Mouse (Mus musculus) inflammation-experienced regulatory T-cells, adult 6 months (primary cell): ENCODE measurements around the gene Rnaseh2a. TPM values are rescaled to one million over a fixed set of nuclear protein-coding genes. Genes with fewer than 3 reads are reported as not detected.

Experiments used
- polyA plus RNA-seq, 3 experiments: library from polyadenylated mRNA; unstranded; fragments of 100-300 nt; shearing (Covaris generic); gene quantifications; one replicate each; pipeline ENCODE4 v1.2.1; 2017

The Rnaseh2a gene
- polyA plus RNA-seq, 3 experiments from 2014 or later: 57.0 to 88.9 (median 72.8) TPM

Other genes starting within 250 kb of the Rnaseh2a start
- 10 to 100 TPM; 11.7 to 25.0 (median 21.7) TPM for gene G430095P16Rik, start 246.8 kb downstream of the Rnaseh2a start, polyA plus RNA-seq
- gene Nfix, start 169.4 kb downstream of the Rnaseh2a start, polyA plus RNA-seq: 1 to 10 TPM in 2 of 3 experiments, under 1 TPM in 1; 0.92 to 6.3 (median 3.1) TPM
- 1 to 10 TPM; 4.7 to 5.6 (median 5.4) TPM for gene Dand5, start 146.9 kb downstream of the Rnaseh2a start, polyA plus RNA-seq
- 10 to 100 TPM; 14.6 to 16.7 (median 16.1) TPM for gene Gadd45gip1, start 138.2 kb downstream of the Rnaseh2a start, polyA plus RNA-seq
- gene Rad23a, start 129.1 kb downstream of the Rnaseh2a start, polyA plus RNA-seq: 100 to 1,000 TPM; 128 to 152 (median 145) TPM
- 100 to 1,000 TPM; 278 to 341 (median 290) TPM for gene Calr, start 122.8 kb downstream of the Rnaseh2a start, polyA plus RNA-seq
- 10 to 100 TPM; 48.1 to 76.0 (median 58.3) TPM for gene Farsa, start 112.8 kb downstream of the Rnaseh2a start, polyA plus RNA-seq
- gene Syce2, start 97.7 kb downstream of the Rnaseh2a start, polyA plus RNA-seq: 10 to 100 TPM in 1 of 3 experiments, 1 to 10 TPM in 2; 4.3 to 19.0 (median 6.8) TPM
- 10 to 100 TPM; 14.5 to 19.9 (median 19.2) TPM for gene Gcdh, start 75.8 kb downstream of the Rnaseh2a start, polyA plus RNA-seq
- gene Klf1, start 67.8 kb downstream of the Rnaseh2a start, polyA plus RNA-seq: not detected
- 10 to 100 TPM; 10.5 to 21.7 (median 20.0) TPM for gene Dnase2a, start 61.2 kb downstream of the Rnaseh2a start, polyA plus RNA-seq
- gene Mast1, start 32.4 kb downstream of the Rnaseh2a start, polyA plus RNA-seq: 1 to 10 TPM in 2 of 3 experiments, under 1 TPM in 1; 0.84 to 1.5 (median 1.1) TPM
- under 1 TPM in 1 of 3 experiments, not detected in 2; 0.28 TPM for gene Rtbdn, start 22.8 kb downstream of the Rnaseh2a start, polyA plus RNA-seq
- not detected for gene Gm49661, start 334 bp downstream of the Rnaseh2a start, polyA plus RNA-seq
- 100 to 1,000 TPM; 232 to 340 (median 290) TPM for gene Prdx2, start 180 bp downstream of the Rnaseh2a start, polyA plus RNA-seq
- 10 to 100 TPM; 28.1 to 33.6 (median 33.1) TPM for gene Junb, start 9.0 kb upstream of the Rnaseh2a start, polyA plus RNA-seq
- 1 to 10 TPM; 2.2 to 4.9 (median 4.6) TPM for gene Hook2, start 20.8 kb upstream of the Rnaseh2a start, polyA plus RNA-seq
- gene Best2, start 44.8 kb upstream of the Rnaseh2a start, polyA plus RNA-seq: not detected
- 10 to 100 TPM; 50.0 to 67.9 (median 60.7) TPM for gene Asna1, start 55.5 kb upstream of the Rnaseh2a start, polyA plus RNA-seq
- gene Trir, start 57.1 kb upstream of the Rnaseh2a start, polyA plus RNA-seq: 10 to 100 TPM; 17.8 to 31.0 (median 24.1) TPM
- 10 to 100 TPM; 13.8 to 18.7 (median 16.5) TPM for gene Tnpo2, start 67.1 kb upstream of the Rnaseh2a start, polyA plus RNA-seq
- gene Fbxw9, start 90.3 kb upstream of the Rnaseh2a start, polyA plus RNA-seq: 1 to 10 TPM; 2.3 to 4.8 (median 2.9) TPM
- gene Gm5741, start 98.2 kb upstream of the Rnaseh2a start, polyA plus RNA-seq: 1 to 10 TPM in 2 of 3 experiments, not detected in 1; 1.9 to 3.3 TPM
- 10 to 100 TPM; 29.3 to 40.4 (median 39.3) TPM for gene Dhps, start 102.0 kb upstream of the Rnaseh2a start, polyA plus RNA-seq
- gene Wdr83os, start 111.0 kb upstream of the Rnaseh2a start, polyA plus RNA-seq: 100 to 1,000 TPM; 114 to 166 (median 129) TPM
- gene Wdr83, start 111.5 kb upstream of the Rnaseh2a start, polyA plus RNA-seq: 10 to 100 TPM; 34.8 to 44.2 (median 38.5) TPM
- 10 to 100 TPM; 80.8 to 94.7 (median 83.8) TPM for gene Man2b1, start 113.5 kb upstream of the Rnaseh2a start, polyA plus RNA-seq
- gene Zfp791, start 153.3 kb upstream of the Rnaseh2a start, polyA plus RNA-seq: under 1 TPM in 1 of 3 experiments, not detected in 2; 0.15 TPM
- gene Cks1brt, start 182.2 kb upstream of the Rnaseh2a start, polyA plus RNA-seq: under 1 TPM in 1 of 3 experiments, not detected in 2; 0.21 TPM